Mouse (Mus musculus): ENCODE results near the gene Fbxo46. TPM values are rescaled to one million over a fixed set of nuclear protein-coding genes. Genes with fewer than 3 reads are reported as not detected.

The Fbxo46 gene
- polyA plus RNA-seq, 1 experiment = 7.6 TPM

DNA sequence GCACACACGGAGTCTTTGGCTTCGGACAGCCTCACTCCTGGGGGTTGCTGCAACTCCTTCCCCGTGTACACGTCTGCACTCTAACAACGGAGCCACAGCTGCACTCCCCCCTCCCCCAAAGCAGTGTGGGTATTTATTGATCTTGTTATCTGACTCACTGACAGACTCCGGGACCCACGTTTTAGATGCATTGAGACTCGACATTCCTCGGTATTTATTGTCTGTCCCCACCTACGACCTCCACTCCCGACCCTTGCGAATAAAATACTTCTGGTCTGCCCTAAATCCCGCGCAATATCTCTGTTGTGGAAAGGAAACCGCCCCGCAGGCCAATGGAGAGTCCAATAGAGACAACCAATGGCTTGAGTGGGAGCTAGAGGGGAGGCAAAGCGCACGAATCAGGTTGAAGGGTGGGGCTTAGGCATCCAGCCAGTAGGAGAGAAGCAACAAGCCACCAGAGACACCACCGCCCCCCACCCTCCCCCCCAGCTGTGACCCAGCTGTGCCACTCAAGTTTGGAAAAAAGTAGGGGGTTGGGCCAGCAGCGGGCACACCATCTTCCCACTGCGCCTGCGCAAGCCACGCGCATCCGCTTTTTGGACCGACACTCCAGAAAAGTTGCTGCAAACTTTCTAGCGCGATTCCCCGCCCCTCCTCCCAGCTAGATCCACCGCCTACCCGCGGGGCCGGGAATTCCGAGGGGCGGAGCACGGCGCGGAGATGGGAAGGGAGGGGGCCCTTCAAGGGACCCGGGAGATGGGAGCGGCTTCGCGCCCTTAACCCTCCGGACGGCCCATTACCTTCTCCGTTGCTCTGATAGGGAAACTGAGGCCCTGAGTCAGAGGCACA is 25.9 kb upstream of the Fbxo46 start:
- no peaks in the 10 kb centered on the region for H3K4me1 ChIP-seq (ENCODE audit: control insufficient read depth, insufficient read depth, low read length)
- peak; percentile 57 to 63 for DNase-seq
- TF ChIP-seq CTCF (IDR thresholded peaks at IDR 0.05; ENCODE audit: borderline replicate concordance, insufficient read depth, low read depth, low read length) (no peak), POLR2A (IDR thresholded peaks at IDR 0.05; ENCODE audit: borderline replicate concordance, insufficient read depth, low read length) (no peak)
- H3K27ac ChIP-seq (ENCODE audit: insufficient read depth, low read length) = no peak overlapping the region
- peaks cover 1% of the 10 kb centered on the region; the same call in 1 of the 2 replicates for H3K27me3 ChIP-seq (ENCODE audit: control insufficient read depth, insufficient read depth, low read length)
- 1% methylated on average over 45 of the region's 45 CpGs for WGBS
- H3K4me3 ChIP-seq (replicated peaks; ENCODE audit: insufficient read depth, low read depth, low read length) = peak overlapping the region; percentile 41

DNA sequence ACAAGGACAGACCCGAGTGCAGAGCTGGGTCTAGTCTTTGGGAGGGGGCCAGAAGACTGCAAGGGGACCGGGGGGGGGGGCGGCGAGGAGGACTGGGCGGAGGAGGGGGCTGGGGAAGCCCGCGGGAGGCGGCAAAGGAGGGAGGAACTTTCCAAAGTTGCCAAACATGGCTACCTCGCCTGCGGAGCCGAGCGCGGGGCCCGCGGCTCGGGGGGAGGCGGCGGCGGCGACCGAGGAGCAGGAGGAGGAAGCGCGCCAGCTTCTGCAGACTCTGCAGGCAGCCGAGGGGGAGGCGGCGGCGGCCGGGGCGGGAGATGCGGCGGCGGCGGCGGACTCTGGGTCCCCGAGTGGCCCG is 25.2 kb upstream of the Fbxo46 start, which contains the start of gene Six5:
Gene Six5, plus strand, starts transcription at position 124 of the 355 bp plus-strand sequence.
- Histone ChIP-seq H3K27ac (ENCODE audit: insufficient read depth, low read length) (no peak within 1 kb of the TSS), H3K4me3 (replicated peaks; ENCODE audit: insufficient read depth, low read depth, low read length) (peak within 1 kb of the TSS; percentile 41), H3K27me3 (ENCODE audit: control insufficient read depth, insufficient read depth, low read length) (peaks cover 1% of the 10 kb centered on the region; the same call in 1 of the 2 replicates), H3K4me1 (ENCODE audit: control insufficient read depth, insufficient read depth, low read length) (no peaks in the 10 kb centered on the region)
- WGBS = 1% methylated on average over 32 of the region's 36 CpGs
- no peak for DNase-seq
- TF ChIP-seq POLR2A (IDR thresholded peaks at IDR 0.05; ENCODE audit: borderline replicate concordance, insufficient read depth, low read length) (no peak), CTCF (IDR thresholded peaks at IDR 0.05; ENCODE audit: borderline replicate concordance, insufficient read depth, low read depth, low read length) (no peak)

DNA sequence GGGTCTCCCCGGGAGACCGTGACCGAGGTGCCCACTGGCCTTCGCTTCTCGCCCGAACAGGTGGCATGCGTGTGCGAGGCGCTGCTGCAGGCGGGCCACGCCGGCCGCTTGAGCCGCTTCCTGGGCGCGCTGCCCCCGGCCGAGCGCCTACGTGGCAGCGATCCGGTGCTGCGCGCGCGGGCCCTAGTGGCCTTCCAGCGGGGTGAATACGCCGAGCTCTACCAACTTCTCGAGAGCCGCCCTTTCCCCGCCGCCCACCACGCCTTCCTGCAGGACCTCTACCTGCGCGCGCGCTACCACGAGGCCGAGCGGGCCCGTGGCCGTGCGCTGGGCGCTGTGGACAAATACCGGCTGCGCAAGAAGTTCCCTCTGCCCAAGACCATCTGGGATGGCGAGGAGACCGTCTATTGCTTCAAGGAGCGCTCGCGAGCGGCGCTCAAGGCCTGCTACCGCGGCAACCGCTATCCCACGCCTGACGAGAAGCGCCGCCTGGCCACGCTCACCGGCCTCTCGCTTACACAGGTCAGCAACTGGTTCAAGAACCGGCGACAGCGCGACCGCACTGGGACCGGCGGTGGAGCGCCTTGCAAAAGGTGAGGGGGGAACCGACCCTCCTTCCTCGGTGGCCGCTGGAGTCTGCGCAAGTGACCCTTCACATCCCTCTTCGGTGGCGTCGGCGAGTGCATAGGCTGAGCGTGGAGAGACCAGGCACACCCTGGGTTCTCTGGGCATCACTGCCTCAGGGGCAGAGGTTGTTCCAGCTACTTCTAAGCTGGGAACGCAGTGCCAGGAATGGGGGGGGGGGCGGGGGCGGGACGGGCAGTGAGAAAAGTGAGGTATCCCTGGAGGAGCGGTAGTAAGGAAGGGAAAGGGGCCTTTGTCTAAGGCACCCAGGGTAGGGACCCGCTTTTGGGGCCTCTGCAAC is 24.6 kb upstream of the Fbxo46 start:
- WGBS = under 1% methylated on average over 84 of the region's 87 CpGs
- no peak for TF ChIP-seq CTCF (IDR thresholded peaks at IDR 0.05; ENCODE audit: borderline replicate concordance, insufficient read depth, low read depth, low read length)
- no peak for TF ChIP-seq POLR2A (IDR thresholded peaks at IDR 0.05; ENCODE audit: borderline replicate concordance, insufficient read depth, low read length)
- H3K27ac ChIP-seq (ENCODE audit: insufficient read depth, low read length) = no peak overlapping the region
- H3K4me3 ChIP-seq (replicated peaks; ENCODE audit: insufficient read depth, low read depth, low read length) = peak overlapping the region; percentile 30
- no peak for DNase-seq
- H3K27me3 ChIP-seq (ENCODE audit: control insufficient read depth, insufficient read depth, low read length) = peaks cover 1% of the 10 kb centered on the region; the same call in 1 of the 2 replicates
- H3K4me1 ChIP-seq (ENCODE audit: control insufficient read depth, insufficient read depth, low read length) = no peaks in the 10 kb centered on the region

DNA sequence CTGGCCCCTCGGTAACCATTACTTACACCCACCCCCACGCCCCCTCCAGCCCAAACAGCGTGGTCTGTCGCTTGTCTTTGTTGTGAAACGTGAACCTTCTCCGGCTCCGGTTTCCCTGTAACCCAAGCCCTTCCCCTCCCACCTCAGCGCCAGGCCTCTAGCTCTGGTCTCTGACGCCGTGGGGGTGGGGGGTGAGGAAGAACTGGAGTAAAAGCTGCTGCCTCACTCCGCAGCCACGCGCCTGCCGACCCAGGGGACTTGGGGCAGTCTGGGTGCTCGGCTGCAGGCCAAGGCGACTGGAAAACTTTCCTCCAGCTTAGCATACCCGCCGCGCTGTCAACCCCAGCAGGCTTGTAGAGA is 23.9 kb upstream of the Fbxo46 start:
- Histone ChIP-seq H3K27me3 (ENCODE audit: control insufficient read depth, insufficient read depth, low read length) (peaks cover 1% of the 10 kb centered on the region; the same call in 1 of the 2 replicates), H3K4me1 (ENCODE audit: control insufficient read depth, insufficient read depth, low read length) (no peaks in the 10 kb centered on the region), H3K27ac (ENCODE audit: insufficient read depth, low read length) (no peak overlapping the region), H3K4me3 (replicated peaks; ENCODE audit: insufficient read depth, low read depth, low read length) (no peak overlapping the region)
- TF ChIP-seq CTCF (IDR thresholded peaks at IDR 0.05; ENCODE audit: borderline replicate concordance, insufficient read depth, low read depth, low read length) (no peak), POLR2A (IDR thresholded peaks at IDR 0.05; ENCODE audit: borderline replicate concordance, insufficient read depth, low read length) (no peak)
- 4% methylated on average over 19 of the region's 19 CpGs for WGBS
- DNase-seq = no peak

DNA sequence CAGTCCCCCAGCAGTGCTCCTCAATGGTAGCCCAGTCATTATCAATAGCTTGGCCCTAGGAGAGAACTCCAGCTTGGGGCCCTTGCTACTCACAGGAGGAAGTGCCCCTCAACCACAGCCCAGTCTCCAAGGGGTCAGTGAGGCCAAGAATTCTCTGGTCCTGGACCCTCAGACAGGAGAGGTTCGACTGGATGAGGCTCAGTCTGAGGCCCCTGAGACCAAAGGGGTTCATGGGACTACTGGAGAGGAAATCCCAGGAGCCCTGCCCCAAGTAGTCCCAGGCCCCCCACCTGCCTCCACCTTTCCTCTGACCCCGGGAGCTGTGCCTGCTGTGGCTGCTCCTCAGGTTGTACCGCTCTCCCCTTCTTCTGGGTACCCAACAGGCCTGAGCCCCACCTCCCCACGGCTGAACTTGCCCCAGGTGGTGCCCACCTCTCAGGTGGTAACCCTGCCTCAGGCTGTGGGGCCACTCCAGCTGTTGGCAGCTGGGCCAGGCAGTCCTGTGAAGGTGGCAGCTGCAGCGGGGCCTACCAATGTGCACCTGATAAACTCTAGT is 23.2 kb upstream of the Fbxo46 start:
- Histone ChIP-seq H3K27me3 (ENCODE audit: control insufficient read depth, insufficient read depth, low read length) (peaks cover 1% of the 10 kb centered on the region; the same call in 1 of the 2 replicates), H3K4me1 (ENCODE audit: control insufficient read depth, insufficient read depth, low read length) (no peaks in the 10 kb centered on the region), H3K27ac (ENCODE audit: insufficient read depth, low read length) (no peak overlapping the region), H3K4me3 (replicated peaks; ENCODE audit: insufficient read depth, low read depth, low read length) (no peak overlapping the region)
- WGBS = 75% methylated on average over 5 of the region's 5 CpGs
- TF ChIP-seq CTCF (IDR thresholded peaks at IDR 0.05; ENCODE audit: borderline replicate concordance, insufficient read depth, low read depth, low read length) = no peak
- TF ChIP-seq POLR2A (IDR thresholded peaks at IDR 0.05; ENCODE audit: borderline replicate concordance, insufficient read depth, low read length) = no peak
- no peak for DNase-seq

DNA sequence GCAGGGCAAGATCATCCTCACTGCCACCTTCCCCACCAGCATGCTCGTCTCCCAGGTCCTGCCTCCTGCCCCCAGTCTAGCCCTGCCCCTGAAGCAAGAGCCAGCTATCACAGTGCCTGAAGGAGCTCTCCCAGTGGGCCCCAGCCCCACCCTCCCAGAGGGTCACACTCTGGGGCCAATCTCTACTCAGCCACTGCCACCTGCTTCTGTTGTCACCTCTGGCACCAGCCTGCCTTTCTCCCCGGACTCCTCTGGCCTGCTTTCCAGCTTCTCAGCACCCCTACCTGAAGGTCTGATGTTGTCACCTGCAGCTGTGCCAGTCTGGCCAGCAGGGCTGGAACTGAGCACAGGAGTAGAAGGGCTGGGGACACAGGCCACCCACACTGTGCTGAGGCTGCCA is 22.4 kb upstream of the Fbxo46 start:
- H3K27ac ChIP-seq (ENCODE audit: insufficient read depth, low read length) = no peak overlapping the region
- no peak for DNase-seq
- WGBS = 41% methylated on average over 2 of the region's 2 CpGs
- no peak for TF ChIP-seq CTCF (IDR thresholded peaks at IDR 0.05; ENCODE audit: borderline replicate concordance, insufficient read depth, low read depth, low read length)
- TF ChIP-seq POLR2A (IDR thresholded peaks at IDR 0.05; ENCODE audit: borderline replicate concordance, insufficient read depth, low read length) = no peak
- peaks cover 1% of the 10 kb centered on the region; the same call in 1 of the 2 replicates for H3K27me3 ChIP-seq (ENCODE audit: control insufficient read depth, insufficient read depth, low read length)
- no peaks in the 10 kb centered on the region for H3K4me1 ChIP-seq (ENCODE audit: control insufficient read depth, insufficient read depth, low read length)
- H3K4me3 ChIP-seq (replicated peaks; ENCODE audit: insufficient read depth, low read depth, low read length) = no peak overlapping the region

DNA sequence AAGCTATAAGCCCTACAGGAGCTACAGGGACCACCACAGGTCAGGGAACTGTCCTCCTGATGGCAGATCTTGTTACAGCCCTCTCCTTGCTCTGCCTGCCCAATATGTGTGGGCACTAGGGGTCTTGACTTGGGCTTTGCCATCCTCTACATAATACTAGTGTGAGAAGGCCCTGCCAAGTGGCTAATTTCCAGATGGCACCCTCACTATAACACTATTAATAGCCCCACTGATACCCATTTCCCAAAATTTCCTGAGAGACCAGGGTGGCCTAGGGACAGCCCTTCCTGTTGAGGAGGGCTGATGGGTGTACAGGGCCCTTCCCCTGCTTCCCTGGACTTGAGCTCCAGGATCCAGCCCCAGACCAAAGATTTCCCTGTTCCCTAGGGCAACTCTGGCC is 21.8 kb upstream of the Fbxo46 start:
- no peak overlapping the region for H3K27ac ChIP-seq (ENCODE audit: insufficient read depth, low read length)
- peaks cover 1% of the 10 kb centered on the region; the same call in 1 of the 2 replicates for H3K27me3 ChIP-seq (ENCODE audit: control insufficient read depth, insufficient read depth, low read length)
- no peak overlapping the region for H3K4me3 ChIP-seq (replicated peaks; ENCODE audit: insufficient read depth, low read depth, low read length)
- no peak for TF ChIP-seq CTCF (IDR thresholded peaks at IDR 0.05; ENCODE audit: borderline replicate concordance, insufficient read depth, low read depth, low read length)
- TF ChIP-seq POLR2A (IDR thresholded peaks at IDR 0.05; ENCODE audit: borderline replicate concordance, insufficient read depth, low read length) = no peak
- no peaks in the 10 kb centered on the region for H3K4me1 ChIP-seq (ENCODE audit: control insufficient read depth, insufficient read depth, low read length)
- no peak for DNase-seq

All from cerebellum, adult 2 months (tissue).